Mouse (Mus musculus): Measurements from ENCODE around the gene Gm7247.

GRCm38 (mm10) chr14:51507416-51507815 is 145.9 kb downstream of the Gm7247 start:
- no peak for TF ChIP-seq CTCF (IDR thresholded peaks at IDR 0.05 in 2 of 3, conservative IDR thresholded peaks at IDR 0.05 in 1 of 3; ENCODE audit: control insufficient read depth in 1 of 3, insufficient read depth in 1 of 3, low read depth in 2 of 3, low read length in 3 of 3, poor library complexity in 1 of 3, severe bottlenecking in 1 of 3)
- no peak for TF ChIP-seq ZC3H11A (IDR thresholded peaks at IDR 0.05; ENCODE audit: low read depth, low read length)
- TF ChIP-seq CHD2 (IDR thresholded peaks at IDR 0.05; ENCODE audit: low read length), result no peak
- TF ChIP-seq UBTF (IDR thresholded peaks at IDR 0.05; ENCODE audit: borderline replicate concordance, insufficient read depth, low read depth, low read length), result no peak
- no peak for TF ChIP-seq ZNF384 (IDR thresholded peaks at IDR 0.05; ENCODE audit: low read depth, low read length)
- TF ChIP-seq EP300 (IDR thresholded peaks at IDR 0.05; ENCODE audit: low read depth in 1 of 2, low read length in 2 of 2), result no peak
- no peak for TF ChIP-seq MAX (IDR thresholded peaks at IDR 0.05; ENCODE audit: low read length)

All from MEL (cell line).